Mouse (Mus musculus): ENCODE measurements around the gene Rab20.
"Not testable (repeated sequence)": the region's sequence is repeated elsewhere in the genome, so short reads cannot be mapped to it uniquely, and the experiment has no call there.

The Rab20 gene

DNA sequence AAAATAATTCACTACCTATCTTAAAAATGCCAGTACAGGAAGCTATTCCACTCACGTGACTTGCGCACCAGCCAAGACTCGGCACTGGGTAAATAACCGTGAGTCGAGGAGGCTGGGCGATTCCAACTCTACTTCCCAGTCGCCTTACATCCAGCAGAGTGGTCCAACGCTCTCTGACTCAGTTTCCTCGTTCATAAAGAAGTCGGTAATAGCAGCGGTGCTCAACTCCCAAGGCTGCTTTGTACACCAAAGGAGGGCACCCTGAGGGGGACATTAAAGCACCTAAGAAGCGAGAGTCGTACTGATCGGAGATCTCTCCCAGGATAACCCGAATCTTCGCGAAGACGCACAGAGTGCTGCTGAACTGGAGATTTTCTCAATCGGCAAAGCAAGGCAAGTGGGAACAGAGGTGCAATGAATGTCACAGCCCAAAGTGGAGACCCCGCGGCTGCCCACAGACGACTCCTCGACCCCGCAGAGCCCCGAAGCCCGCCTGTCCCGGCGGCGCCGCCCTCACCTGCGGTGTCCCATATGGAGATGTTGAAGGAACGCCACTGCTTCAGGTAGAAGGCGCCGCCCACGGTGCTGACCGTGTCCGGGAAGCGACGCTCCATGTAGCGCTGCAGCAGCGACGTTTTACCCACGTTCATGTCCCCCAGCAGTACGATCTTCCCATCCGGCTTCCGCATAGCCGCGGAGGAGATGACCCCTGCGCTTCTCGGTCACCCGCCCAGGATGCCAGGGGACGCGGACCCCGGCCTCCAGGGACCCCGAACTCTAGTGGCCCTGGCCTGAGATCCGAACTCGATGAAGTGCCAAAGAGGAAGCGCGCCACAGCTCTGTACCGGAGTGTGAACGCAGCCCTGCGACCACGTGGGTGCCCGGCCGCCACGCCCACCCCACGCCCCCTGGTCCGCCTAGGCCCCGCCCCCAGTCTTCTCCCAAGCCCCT is at the start of gene Rab20:
Rab20 (minus strand) TSS at position 900 of the 951 bp plus-strand sequence.
- DNase-seq (ENCODE audit: low spot score): peak; percentile 66

DNA sequence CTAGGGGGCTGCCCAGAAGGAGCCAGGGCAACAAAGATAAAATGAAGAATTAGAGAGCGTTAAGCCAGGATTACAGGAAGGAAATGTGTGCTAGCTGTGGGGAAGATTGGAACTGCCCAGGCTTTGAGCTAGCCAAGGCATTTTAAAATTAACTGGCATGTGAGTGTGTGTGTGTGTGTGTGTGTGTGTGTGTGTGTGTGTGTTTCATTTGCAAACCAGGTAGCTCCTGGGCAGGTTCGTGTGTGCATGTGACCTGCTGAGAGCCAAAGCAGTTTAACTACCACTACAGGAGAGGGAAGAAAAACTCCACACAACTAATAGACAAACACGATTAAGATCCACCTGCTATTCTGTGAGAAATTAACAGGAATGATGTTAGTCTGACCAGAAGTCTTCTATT is 44.8 kb upstream of the Rab20 start:
- no peak for DNase-seq (ENCODE audit: low spot score)

DNA sequence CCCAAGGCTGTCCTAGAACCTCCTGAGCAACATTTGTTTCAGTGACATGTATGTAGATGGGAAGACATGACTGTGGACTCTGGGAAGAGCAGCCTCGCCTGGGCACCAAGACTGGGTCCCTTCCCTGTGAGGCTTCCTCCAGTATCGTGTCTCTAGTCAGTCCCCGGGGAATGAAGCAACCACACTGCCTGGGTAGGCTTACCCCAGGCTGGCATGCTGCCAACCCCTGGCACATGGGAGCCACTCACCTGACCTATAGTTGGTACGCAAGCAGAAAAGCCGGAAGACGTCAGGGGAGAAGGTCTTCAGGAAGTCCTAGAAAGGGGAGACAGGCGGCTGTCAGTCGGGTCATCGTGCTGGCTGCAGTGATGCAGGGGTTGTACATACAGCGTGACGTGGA is 40.2 kb upstream of the Rab20 start:
- DNase-seq (ENCODE audit: low spot score): no peak

- DNase-seq (ENCODE audit: low spot score): no peak
Measured at GRCm38 (mm10) chr8:11518056-11518396, 39.5 kb upstream of the Rab20 start.

- DNase-seq (ENCODE audit: low spot score): no peak
Measured at GRCm38 (mm10) chr8:11517366-11518055, 39.0 kb upstream of the Rab20 start.

DNA sequence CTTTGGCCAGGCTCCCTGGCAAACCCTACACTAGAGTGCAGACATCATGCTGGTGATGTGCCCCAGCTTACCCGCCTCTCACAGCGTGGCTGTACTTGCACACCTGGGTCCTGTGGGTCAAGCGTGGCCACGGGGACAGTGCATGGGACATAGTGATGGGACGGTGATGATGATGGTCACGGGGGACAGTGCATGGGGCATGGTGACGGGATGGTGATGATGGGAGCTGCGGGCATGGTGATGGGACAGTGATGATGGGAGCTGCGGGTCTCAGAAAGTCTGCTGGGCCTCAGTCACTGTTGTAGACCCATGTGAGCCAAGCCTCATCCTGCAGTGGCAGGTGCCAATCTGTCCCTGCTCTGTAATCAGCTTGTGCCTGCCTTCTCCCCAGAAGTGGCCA is 37.8 kb upstream of the Rab20 start:
- no peak for DNase-seq (ENCODE audit: low spot score)

GRCm38 (mm10) chr8:11513247-11513646 is 34.7 kb upstream of the Rab20 start:
- no peak for DNase-seq (ENCODE audit: low spot score)

DNA sequence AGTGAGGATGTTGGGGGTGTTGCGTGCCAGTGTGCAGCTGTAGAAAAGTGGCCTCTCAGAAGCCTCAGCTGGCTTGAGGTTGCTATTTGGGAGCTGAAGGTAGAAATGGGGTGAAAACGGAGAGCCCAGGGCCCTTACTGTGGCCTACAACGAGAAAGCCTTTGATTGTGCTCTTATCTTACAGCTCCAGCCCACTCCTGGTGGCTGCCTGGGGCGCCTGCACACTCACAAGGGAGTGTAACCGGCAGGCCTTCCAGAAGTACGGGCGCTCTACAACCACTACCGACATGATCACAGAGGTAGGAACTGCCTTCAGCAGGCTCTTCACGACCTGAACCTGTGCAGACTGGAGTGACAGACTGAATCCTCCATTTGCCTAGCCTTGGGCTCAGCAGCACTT is 34.2 kb upstream of the Rab20 start:
- no peak for DNase-seq (ENCODE audit: low spot score)

DNA sequence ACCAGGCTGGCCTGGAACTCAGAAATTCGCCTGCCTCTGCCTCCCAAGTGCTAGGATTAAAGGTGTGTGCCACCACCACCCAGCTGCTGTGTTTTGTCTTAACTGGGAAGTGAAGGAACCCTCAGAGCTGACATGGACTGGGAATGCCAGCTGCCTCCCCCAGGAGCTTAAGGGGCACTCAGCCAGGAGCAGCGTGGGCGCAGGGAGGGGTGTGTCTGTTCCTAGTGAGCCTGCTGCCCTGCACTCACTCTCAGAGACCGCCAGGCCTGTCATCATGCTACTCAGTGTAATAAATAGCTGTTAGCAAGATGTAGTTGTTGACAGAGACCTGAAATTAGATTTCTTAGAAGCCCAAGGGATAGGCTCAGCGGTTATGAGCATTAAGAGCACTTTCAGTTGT is 32.5 kb upstream of the Rab20 start:
- DNase-seq (ENCODE audit: low spot score): no peak

DNA sequence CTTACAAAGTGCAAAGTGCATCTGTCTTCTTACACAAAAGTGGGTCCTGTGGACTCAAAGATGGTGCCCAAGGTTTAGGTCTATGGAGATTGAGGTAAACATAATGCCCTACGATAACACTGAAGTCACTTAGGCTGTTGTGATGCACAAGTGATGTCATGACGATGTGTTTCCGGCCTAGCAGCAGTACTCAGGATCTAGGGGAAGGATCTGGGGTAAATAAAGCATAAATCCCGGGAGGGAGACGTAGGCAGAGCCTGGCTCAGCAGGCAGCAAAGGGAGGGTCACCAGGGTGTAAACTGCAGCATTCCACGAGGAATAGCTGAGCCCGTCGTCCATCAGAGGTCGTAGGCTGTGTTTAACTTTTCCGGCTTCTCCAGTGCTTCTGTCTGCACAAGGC is 30.4 kb upstream of the Rab20 start:
- no peak for DNase-seq (ENCODE audit: low spot score)

DNA sequence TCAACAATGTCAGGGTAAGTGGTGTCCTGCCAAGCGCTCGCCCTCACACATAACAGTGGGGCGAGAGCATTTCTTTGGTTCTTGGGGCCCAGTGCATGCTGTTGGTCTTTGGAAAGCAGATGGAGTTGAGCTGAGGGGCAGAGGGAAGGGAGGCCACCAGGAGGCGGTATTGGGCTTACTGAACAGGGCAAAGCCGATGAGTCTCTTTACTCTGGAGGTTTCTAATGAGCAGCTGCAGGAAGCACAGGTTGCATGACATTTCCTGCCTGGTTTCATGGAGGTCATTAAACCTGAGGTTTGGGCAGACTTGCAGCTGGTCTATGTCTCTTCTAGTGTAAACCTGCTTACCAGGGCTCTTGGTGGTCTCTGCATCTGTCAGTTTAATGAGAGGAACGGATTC is 28.3 kb upstream of the Rab20 start:
- DNase-seq (ENCODE audit: low spot score): peak; percentile 51

DNA sequence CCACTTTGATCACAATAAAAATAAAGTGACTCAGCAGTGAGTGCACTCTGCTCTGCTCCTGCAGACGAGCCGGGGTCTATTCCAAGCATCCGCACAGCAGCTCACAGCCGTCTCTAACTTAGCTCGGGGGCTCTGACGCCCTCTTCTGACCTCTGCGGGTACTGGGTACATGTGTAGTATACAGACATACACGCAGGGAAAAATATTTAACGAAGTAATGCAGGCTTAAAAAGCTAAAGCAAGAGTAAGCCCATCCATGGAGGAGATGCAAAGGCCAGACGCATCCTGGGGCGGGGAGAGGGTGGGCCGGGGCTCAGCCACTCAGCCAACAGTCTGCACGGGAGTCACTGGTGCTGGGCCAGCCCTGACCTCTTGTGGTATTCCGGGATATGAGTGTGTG is 27.6 kb upstream of the Rab20 start:
- no peak for DNase-seq (ENCODE audit: low spot score)

- no peak for DNase-seq (ENCODE audit: low spot score)
Measured at GRCm38 (mm10) chr8:11503476-11504232, 25.1 kb upstream of the Rab20 start.

- DNase-seq (ENCODE audit: low spot score): no peak
Measured at GRCm38 (mm10) chr8:11498786-11499485, 20.4 kb upstream of the Rab20 start.

- no peak for DNase-seq (ENCODE audit: low spot score)
Measured at GRCm38 (mm10) chr8:11498281-11498680, 19.8 kb upstream of the Rab20 start.

DNA sequence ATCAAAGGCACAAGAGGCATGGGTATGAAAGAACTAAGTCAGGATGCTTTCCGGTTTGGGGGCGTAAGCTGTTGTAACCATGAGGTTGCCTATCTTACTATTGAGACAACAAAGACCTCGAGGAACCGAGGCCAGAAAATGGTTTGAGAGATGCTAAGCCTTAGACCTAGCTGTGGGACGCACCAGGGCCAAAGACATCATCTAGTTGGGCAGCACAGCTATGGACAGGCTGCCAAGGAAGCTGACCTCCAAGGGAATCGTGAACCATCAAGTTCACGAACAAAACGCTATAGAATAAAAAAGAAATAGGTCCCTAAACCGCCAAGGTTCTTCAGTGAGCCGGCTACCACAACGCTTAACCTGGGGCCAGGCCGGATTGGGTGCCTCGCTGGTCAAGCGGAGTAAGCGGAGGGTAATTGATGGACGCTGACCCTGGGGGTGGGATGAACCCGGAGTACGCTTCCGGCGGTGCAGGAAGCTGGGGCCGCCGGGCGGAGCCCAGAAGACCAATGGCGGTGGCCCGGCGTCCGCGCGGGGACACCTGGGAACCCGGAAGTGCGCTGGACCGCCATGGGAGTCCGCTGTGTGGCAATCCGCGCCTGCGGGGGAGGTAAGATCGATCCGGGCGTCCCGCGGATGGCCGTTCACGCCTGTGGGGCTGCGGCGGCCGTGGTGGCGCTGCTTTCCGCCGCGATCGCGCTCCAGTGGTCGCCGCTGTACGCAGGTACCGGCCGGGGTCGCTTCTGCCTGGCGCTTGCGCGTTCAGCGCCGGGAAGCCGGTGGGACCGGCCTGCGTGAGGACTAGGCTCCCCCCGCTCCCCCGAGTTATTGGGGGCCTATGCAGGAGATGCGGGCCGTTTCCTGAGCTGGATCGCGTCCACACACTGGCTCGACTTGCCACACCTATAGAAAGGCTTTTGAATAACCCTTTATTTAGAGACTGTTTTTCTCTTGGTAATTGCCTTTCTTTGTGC is 18.8 kb upstream of the Rab20 start, which contains the start of gene Naxd:
Naxd (plus strand) TSS at position 490 of the 974 bp plus-strand sequence.
- peak; percentile 91 for DNase-seq (ENCODE audit: low spot score)

DNA sequence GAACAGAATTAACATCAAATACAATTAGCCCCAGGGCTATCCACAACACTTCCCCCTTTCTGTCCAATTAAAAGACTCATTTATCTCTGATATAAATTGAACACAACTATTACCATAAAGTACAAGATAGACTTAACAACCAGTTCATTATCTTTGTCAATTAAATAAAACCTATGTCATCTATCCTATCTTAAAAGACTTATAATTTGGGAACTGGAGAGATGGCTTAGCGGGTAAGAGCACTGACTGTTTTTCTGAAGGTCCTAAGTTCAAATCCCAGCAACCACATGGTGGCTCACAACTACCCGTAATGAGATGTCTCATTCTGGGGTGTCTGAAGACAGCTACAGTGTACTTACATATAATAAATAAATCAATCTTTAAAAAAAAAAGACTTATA is 13.8 kb upstream of the Rab20 start:
- DNase-seq (ENCODE audit: low spot score): not testable (repeated sequence)

DNA sequence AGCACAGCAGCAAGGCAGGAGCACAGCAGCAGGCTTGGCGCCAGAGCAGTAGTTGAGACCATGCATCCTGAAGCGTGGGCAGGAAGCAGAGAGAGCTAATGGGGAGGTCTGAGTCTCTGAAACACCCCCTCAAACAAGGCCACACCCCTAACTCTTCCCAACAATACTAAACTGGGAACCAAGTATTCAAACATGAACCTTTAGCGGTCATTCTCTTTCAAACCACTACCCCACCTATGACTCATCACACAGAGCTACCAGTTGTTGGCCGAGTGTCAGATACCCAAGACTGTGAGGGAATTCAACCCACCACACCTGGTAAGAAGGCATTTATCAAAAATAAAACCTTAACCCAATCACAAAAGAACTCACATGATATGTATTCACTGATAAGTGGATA is 8.7 kb upstream of the Rab20 start:
- no peak for DNase-seq (ENCODE audit: low spot score)

DNA sequence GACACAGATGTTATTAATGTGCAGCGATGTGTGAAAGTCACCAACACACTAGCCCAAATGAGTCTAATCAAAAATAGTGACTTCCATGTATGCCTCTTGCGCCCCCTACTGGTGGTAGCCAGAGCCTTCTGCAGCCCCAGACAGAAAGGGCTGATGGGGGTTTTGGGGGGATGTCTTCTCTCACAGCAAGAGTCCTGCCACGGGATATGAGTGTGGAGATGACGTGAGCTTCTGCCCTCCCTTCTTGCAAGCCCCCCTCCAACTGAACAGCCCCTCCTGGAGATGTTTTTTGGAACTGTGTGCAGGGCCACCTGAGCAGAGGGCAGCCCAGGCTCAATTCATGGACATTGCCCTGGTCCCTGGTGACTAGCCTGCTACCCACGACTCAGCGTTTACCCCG is 7.6 kb upstream of the Rab20 start:
- DNase-seq (ENCODE audit: low spot score): peak; percentile 78

DNA sequence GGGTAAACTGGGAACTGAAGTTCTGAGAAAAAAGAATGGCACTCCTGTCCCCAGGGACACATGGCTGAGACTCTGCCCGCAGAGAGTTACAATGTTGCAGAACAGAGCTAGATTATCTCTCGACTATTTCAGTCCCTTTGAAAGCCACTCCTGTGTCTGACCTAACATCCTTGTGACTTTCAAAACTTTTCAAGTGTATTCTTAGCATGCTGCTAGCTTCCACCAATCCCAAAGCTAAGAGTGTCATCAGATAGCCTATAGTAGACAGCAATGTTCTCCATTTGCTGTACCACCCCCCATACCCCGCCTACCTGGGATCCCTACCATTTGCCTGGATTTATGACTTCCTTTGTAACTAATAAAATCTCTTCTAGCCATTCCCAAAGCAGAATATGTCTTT is 4.0 kb upstream of the Rab20 start:
- no peak for DNase-seq (ENCODE audit: low spot score)

DNA sequence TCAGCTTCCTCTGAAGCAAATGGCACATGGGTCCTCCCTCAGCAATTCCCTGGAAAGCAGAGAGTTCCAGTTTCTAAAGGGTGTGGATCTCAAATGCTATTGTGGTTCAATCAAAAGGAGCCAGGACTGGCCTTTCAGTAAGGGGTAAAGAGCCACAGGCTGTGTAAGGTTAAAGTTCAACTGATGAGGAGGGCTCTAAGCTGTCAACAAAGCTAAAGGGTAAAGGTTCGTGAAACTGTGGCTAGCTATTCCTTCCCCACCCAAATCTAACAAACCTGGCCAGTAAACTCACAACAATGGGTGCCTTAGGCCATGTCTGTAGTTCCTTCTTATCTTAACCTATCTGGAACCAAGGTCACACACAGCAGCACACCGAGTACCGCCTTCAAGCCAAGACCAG is 3.4 kb upstream of the Rab20 start:
- no peak for DNase-seq (ENCODE audit: low spot score)

All from adipocyte (in vitro differentiated cells).